Mouse (Mus musculus) lung, postnatal 10 days (tissue): ENCODE results near the gene Heatr3.

Source experiments
- DNase-seq: peaks from one replicate; pipeline ENCODE4 v3.0.0; 2021

The Heatr3 gene

GRCm38 (mm10) chr8:88137748-88138484, at the start of gene Heatr3:
Gene Heatr3 (plus strand): TSS chr8:88137855.
- peak; percentile 97 for DNase-seq

- no peak for DNase-seq
Measured at GRCm38 (mm10) chr8:88088006-88088405, 49.6 kb upstream of the Heatr3 start.

GRCm38 (mm10) chr8:88091661-88092060, 46.0 kb upstream of the Heatr3 start:
- DNase-seq: no peak

GRCm38 (mm10) chr8:88093367-88093766, 44.3 kb upstream of the Heatr3 start:
- DNase-seq: no peak

- no peak for DNase-seq
Measured at GRCm38 (mm10) chr8:88098856-88099255, 38.8 kb upstream of the Heatr3 start.

GRCm38 (mm10) chr8:88099526-88099925, 38.1 kb upstream of the Heatr3 start:
- DNase-seq: peak; percentile 60

GRCm38 (mm10) chr8:88109241-88109640, 28.4 kb upstream of the Heatr3 start:
- DNase-seq: no peak

GRCm38 (mm10) chr8:88118456-88119036, 19.1 kb upstream of the Heatr3 start, which contains the start of gene Cnep1r1:
Gene Cnep1r1 (plus strand): TSS chr8:88118769.
- DNase-seq: peak; percentile 97

- DNase-seq: no peak
Measured at GRCm38 (mm10) chr8:88119076-88119475, 18.6 kb upstream of the Heatr3 start.

GRCm38 (mm10) chr8:88124850-88125249, 12.8 kb upstream of the Heatr3 start:
- peak; percentile 13 for DNase-seq

- DNase-seq: no peak
Measured at GRCm38 (mm10) chr8:88129397-88129796, 8.3 kb upstream of the Heatr3 start.

- no peak for DNase-seq
Measured at GRCm38 (mm10) chr8:88130754-88131317, 6.8 kb upstream of the Heatr3 start.

GRCm38 (mm10) chr8:88139256-88139655, 1.6 kb downstream of the Heatr3 start:
- no peak for DNase-seq

- DNase-seq: no peak
Measured at GRCm38 (mm10) chr8:88141629-88142028, 4.0 kb downstream of the Heatr3 start.

- no peak for DNase-seq
Measured at GRCm38 (mm10) chr8:88144041-88144440, 6.4 kb downstream of the Heatr3 start.

- no peak for DNase-seq
Measured at GRCm38 (mm10) chr8:88150910-88151371, 13.3 kb downstream of the Heatr3 start.

- no peak for DNase-seq
Measured at GRCm38 (mm10) chr8:88160237-88160995, 22.8 kb downstream of the Heatr3 start.

- peak; percentile 75 for DNase-seq
Measured at GRCm38 (mm10) chr8:88161439-88161838, 23.8 kb downstream of the Heatr3 start.

- no peak for DNase-seq
Measured at GRCm38 (mm10) chr8:88175264-88175663, 37.6 kb downstream of the Heatr3 start.

- no peak for DNase-seq
Measured at GRCm38 (mm10) chr8:88177291-88177690, 39.6 kb downstream of the Heatr3 start.

- no peak for DNase-seq
Measured at GRCm38 (mm10) chr8:88183121-88183520, 45.5 kb downstream of the Heatr3 start.

- DNase-seq: no peak
Measured at GRCm38 (mm10) chr8:88184914-88185313, 47.3 kb downstream of the Heatr3 start.

GRCm38 (mm10) chr8:88185716-88186115, 48.1 kb downstream of the Heatr3 start:
- no peak for DNase-seq
